Mouse (Mus musculus): ENCODE data around the gene Chst1.

DNA sequence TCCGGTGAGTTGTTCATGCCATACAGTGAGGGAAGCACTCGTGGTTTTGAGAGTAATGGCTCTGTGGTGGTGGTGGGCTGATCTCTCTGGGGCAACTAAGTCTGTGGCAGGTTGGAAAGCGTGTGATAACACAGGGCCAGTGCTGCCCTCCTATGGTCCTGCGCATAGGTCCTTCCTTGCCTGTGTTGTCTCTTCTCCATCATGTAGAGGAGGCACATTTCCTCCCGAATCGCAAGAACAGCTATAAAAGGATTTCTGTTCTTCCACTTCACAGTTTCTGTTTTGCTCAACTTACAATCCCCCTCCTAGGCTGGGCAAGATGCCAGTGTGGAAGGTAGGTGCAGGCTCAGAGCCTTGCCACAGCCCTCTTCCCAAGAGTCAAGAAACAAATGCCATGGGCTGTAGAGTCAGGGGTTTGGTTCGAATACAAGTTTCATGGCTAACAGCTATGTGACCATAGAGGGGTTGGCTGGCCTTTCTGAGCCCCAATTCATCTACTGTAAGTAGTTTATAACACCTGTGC, 51.8 kb downstream of the Chst1 start:
- TF ChIP-seq POLR2A (IDR thresholded peaks at IDR 0.05; ENCODE audit: borderline replicate concordance, low read depth, low read length): no peak
- no peak for TF ChIP-seq CTCF (IDR thresholded peaks at IDR 0.05; ENCODE audit: low read depth, low read length)

All from bone marrow macrophage, adult 2 months (primary cell).